Mouse (Mus musculus): ENCODE data around the gene Txlna.

Txlna gene

GRCm38 (mm10) chr4:129586943-129587342, 53.9 kb downstream of the Txlna start:
- DNase-seq (ENCODE audit: low spot score): no peak

DNA sequence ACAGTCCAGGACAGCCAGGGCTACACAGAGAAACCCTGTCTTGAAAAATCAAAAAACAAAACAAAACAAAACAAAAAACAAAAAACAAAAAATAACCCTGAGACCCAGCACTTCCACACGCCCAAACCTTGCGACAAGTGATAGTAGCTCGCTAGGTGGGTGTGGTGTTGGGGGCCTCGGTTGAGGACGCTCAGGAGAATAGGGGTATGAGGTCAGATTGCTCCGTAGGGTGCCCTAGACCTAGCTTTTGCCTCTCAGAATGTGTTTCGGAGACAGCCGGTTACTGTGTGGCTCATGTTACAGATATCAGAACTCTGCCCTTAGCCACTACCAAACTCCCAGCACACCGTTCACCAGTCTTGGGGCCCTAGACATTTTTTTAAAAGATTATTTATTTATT, 55.1 kb downstream of the Txlna start:
- no peak for DNase-seq (ENCODE audit: low spot score)

- peak; percentile 20 for DNase-seq (ENCODE audit: low spot score)
Observed at GRCm38 (mm10) chr4:129584884-129585608, 55.8 kb downstream of the Txlna start.

DNA sequence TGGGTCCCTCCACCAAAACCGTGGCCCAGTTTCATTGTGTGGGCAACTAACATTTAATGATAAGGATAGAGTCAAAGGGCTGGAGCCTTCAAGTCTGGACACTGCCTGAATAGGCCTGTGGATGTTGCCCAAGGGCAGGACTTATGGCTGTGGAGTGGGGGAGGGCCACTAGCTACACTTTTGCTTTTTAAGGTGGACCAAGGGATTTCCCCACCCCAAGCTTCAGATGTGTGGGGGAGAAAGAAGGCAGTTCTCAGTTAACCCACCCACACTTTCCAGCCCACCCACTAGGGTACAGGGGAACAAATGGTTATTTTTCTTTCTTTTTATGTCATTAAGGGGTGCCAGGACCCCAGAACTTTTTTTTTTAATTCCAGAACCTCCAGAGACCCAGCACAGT, 56.5 kb downstream of the Txlna start:
- no peak for DNase-seq (ENCODE audit: low spot score)

- DNase-seq (ENCODE audit: low spot score): no peak
Observed at GRCm38 (mm10) chr4:129582251-129582650, 58.6 kb downstream of the Txlna start.

- no peak for DNase-seq (ENCODE audit: low spot score)
Observed at GRCm38 (mm10) chr4:129580347-129580746, 60.5 kb downstream of the Txlna start.

DNA sequence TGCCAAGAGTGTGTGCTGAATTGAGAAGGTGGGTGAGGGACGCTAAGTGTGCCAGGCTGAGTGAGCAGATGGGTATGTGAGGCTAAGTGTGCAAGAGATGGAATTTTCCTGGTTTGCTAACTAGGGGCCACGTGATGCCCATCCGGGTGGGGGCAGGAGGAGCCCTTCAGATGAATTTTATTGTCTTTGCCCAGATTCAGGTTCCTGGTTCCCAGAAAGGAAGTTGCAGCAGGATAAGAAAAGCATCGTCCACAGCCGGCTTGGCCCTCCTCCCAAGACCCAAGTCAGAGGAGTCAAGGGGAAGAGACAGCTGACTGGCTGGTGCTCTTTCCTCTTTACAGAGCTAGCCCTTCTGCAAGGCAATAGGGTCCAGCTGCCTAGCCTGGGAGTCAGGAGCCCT, 62.4 kb downstream of the Txlna start, which contains the start of gene Fam167b:
TSS of gene Fam167b (minus strand) at position 84 of the 400 bp plus-strand sequence.
- no peak for DNase-seq (ENCODE audit: low spot score)

DNA sequence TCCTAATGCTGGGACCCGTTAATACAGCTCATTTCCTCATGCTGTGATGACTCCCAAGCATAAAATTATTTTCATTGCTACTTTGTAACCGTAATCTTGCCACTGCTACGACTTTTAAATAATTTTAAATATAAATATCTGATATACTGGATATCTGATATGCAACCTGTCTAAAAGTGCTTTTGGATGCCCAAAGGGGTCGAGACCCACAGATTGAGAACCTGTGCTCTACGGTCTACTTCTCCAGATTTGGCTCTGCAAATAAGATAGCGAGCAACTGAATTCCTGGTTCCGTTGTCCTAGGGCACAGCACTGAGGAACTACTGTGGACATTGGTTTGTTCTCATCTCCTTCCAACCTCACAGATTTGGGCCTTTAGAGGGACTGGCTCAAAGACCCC, 63.2 kb downstream of the Txlna start:
- DNase-seq (ENCODE audit: low spot score): no peak

GRCm38 (mm10) chr4:129576863-129577491, 63.9 kb downstream of the Txlna start:
- DNase-seq (ENCODE audit: low spot score): no peak
